Mouse (Mus musculus): ENCODE results near the gene Aqp1. TPM values are rescaled to one million over a fixed set of nuclear protein-coding genes. Genes with fewer than 3 reads are reported as not detected.

Gene Aqp1
- polyA plus RNA-seq, 1 experiment from 2014 or later, result 2.8 TPM

GRCm38 (mm10) chr6:55351712-55352111, 15.5 kb downstream of the Aqp1 start:
- 62% methylated on average over 7 of the region's 7 CpGs for WGBS
- no peaks in the 10 kb centered on the region for H3K9me3 ChIP-seq (ENCODE audit: control insufficient read depth, low read length)
- no peaks in the 10 kb centered on the region for H3K27me3 ChIP-seq (ENCODE audit: control insufficient read depth, insufficient read depth, low read length)
- H3K4me3 ChIP-seq (ENCODE audit: low read length), result no peak overlapping the region
- no peaks in the 10 kb centered on the region for H3K4me1 ChIP-seq (ENCODE audit: control insufficient read depth, insufficient read depth, low read length)
- no peak overlapping the region for H3K4me2 ChIP-seq (replicated peaks; ENCODE audit: low read depth, low read length)
- ATAC-seq (ENCODE audit: low FRiP score, low TSS enrichment), result no peak
- no peaks in the 10 kb centered on the region for H3K36me3 ChIP-seq (ENCODE audit: control insufficient read depth, insufficient read depth, low read length)
- H3K9ac ChIP-seq (ENCODE audit: low read depth, low read length), result no peak overlapping the region
- no peak overlapping the region for H3K27ac ChIP-seq (ENCODE audit: low read depth, low read length)

- Histone ChIP-seq H3K36me3 (ENCODE audit: control insufficient read depth, insufficient read depth, low read length) (no peaks in the 10 kb centered on the region), H3K4me1 (ENCODE audit: control insufficient read depth, insufficient read depth, low read length) (no peaks in the 10 kb centered on the region), H3K9me3 (ENCODE audit: control insufficient read depth, low read length) (no peaks in the 10 kb centered on the region), H3K9ac (ENCODE audit: low read depth, low read length) (no peak overlapping the region), H3K4me2 (replicated peaks; ENCODE audit: low read depth, low read length) (no peak overlapping the region), H3K27ac (ENCODE audit: low read depth, low read length) (no peak overlapping the region), H3K27me3 (ENCODE audit: control insufficient read depth, insufficient read depth, low read length) (no peaks in the 10 kb centered on the region), H3K4me3 (ENCODE audit: low read length) (no peak overlapping the region)
- no peak for ATAC-seq (ENCODE audit: low FRiP score, low TSS enrichment)
- WGBS, result 80% methylated on average over 12 of the region's 12 CpGs
Observed at GRCm38 (mm10) chr6:55353711-55354445, 17.6 kb downstream of the Aqp1 start.

- ATAC-seq (ENCODE audit: low FRiP score, low TSS enrichment), result no peak
- WGBS, result 75% methylated on average over 4 of the region's 4 CpGs
Observed at GRCm38 (mm10) chr6:55354456-55355117, 18.4 kb downstream of the Aqp1 start.

GRCm38 (mm10) chr6:55355575-55355974, 19.3 kb downstream of the Aqp1 start:
- H3K36me3 ChIP-seq (ENCODE audit: control insufficient read depth, insufficient read depth, low read length), result no peaks in the 10 kb centered on the region
- no peaks in the 10 kb centered on the region for H3K9me3 ChIP-seq (ENCODE audit: control insufficient read depth, low read length)
- no peaks in the 10 kb centered on the region for H3K27me3 ChIP-seq (ENCODE audit: control insufficient read depth, insufficient read depth, low read length)
- H3K9ac ChIP-seq (ENCODE audit: low read depth, low read length), result no peak overlapping the region
- H3K27ac ChIP-seq (ENCODE audit: low read depth, low read length), result no peak overlapping the region
- no peaks in the 10 kb centered on the region for H3K4me1 ChIP-seq (ENCODE audit: control insufficient read depth, insufficient read depth, low read length)
- ATAC-seq (ENCODE audit: low FRiP score, low TSS enrichment), result no peak
- H3K4me2 ChIP-seq (replicated peaks; ENCODE audit: low read depth, low read length), result no peak overlapping the region
- no peak overlapping the region for H3K4me3 ChIP-seq (ENCODE audit: low read length)
- 81% methylated on average over 7 of the region's 7 CpGs for WGBS

More at GRCm38 (mm10) chr6:55354456-55355117, 18.4 kb downstream of the Aqp1 start:
- Histone ChIP-seq H3K4me3 (ENCODE audit: low read length) (no peak overlapping the region), H3K9me3 (ENCODE audit: control insufficient read depth, low read length) (no peaks in the 10 kb centered on the region), H3K9ac (ENCODE audit: low read depth, low read length) (no peak overlapping the region), H3K4me2 (replicated peaks; ENCODE audit: low read depth, low read length) (no peak overlapping the region), H3K4me1 (ENCODE audit: control insufficient read depth, insufficient read depth, low read length) (no peaks in the 10 kb centered on the region), H3K27ac (ENCODE audit: low read depth, low read length) (no peak overlapping the region), H3K36me3 (ENCODE audit: control insufficient read depth, insufficient read depth, low read length) (no peaks in the 10 kb centered on the region), H3K27me3 (ENCODE audit: control insufficient read depth, insufficient read depth, low read length) (no peaks in the 10 kb centered on the region)

- Histone ChIP-seq H3K4me3 (ENCODE audit: low read length) (no peak overlapping the region), H3K36me3 (ENCODE audit: control insufficient read depth, insufficient read depth, low read length) (no peaks in the 10 kb centered on the region), H3K27ac (ENCODE audit: low read depth, low read length) (no peak overlapping the region), H3K9ac (ENCODE audit: low read depth, low read length) (no peak overlapping the region), H3K27me3 (ENCODE audit: control insufficient read depth, insufficient read depth, low read length) (no peaks in the 10 kb centered on the region), H3K9me3 (ENCODE audit: control insufficient read depth, low read length) (no peaks in the 10 kb centered on the region), H3K4me1 (ENCODE audit: control insufficient read depth, insufficient read depth, low read length) (no peaks in the 10 kb centered on the region), H3K4me2 (replicated peaks; ENCODE audit: low read depth, low read length) (no peak overlapping the region)
- 58% methylated on average over 5 of the region's 5 CpGs for WGBS
- ATAC-seq (ENCODE audit: low FRiP score, low TSS enrichment), result no peak
Observed at GRCm38 (mm10) chr6:55356017-55356703, 19.9 kb downstream of the Aqp1 start.

- no peaks in the 10 kb centered on the region for H3K27me3 ChIP-seq (ENCODE audit: control insufficient read depth, insufficient read depth, low read length)
- H3K4me1 ChIP-seq (ENCODE audit: control insufficient read depth, insufficient read depth, low read length), result no peaks in the 10 kb centered on the region
- 69% methylated on average over 5 of the region's 5 CpGs for WGBS
- no peak overlapping the region; the same call in 1 of the 2 replicates for H3K27ac ChIP-seq (ENCODE audit: low read depth, low read length)
- no peaks in the 10 kb centered on the region for H3K9me3 ChIP-seq (ENCODE audit: control insufficient read depth, low read length)
- ATAC-seq (ENCODE audit: low FRiP score, low TSS enrichment), result no peak; the same call in 1 of the 2 replicates
- H3K4me3 ChIP-seq (ENCODE audit: low read length), result no peak overlapping the region
- no peak overlapping the region for H3K9ac ChIP-seq (ENCODE audit: low read depth, low read length)
- H3K36me3 ChIP-seq (ENCODE audit: control insufficient read depth, insufficient read depth, low read length), result no peaks in the 10 kb centered on the region
- no peak overlapping the region for H3K4me2 ChIP-seq (replicated peaks; ENCODE audit: low read depth, low read length)
Observed at GRCm38 (mm10) chr6:55356976-55357635, 20.9 kb downstream of the Aqp1 start.

- Histone ChIP-seq H3K4me3 (ENCODE audit: low read length) (no peak overlapping the region), H3K9me3 (ENCODE audit: control insufficient read depth, low read length) (no peaks in the 10 kb centered on the region), H3K27ac (ENCODE audit: low read depth, low read length) (no peak overlapping the region; the same call in 1 of the 2 replicates), H3K4me2 (replicated peaks; ENCODE audit: low read depth, low read length) (no peak overlapping the region), H3K4me1 (ENCODE audit: control insufficient read depth, insufficient read depth, low read length) (no peaks in the 10 kb centered on the region), H3K27me3 (ENCODE audit: control insufficient read depth, insufficient read depth, low read length) (no peaks in the 10 kb centered on the region), H3K36me3 (ENCODE audit: control insufficient read depth, insufficient read depth, low read length) (no peaks in the 10 kb centered on the region), H3K9ac (ENCODE audit: low read depth, low read length) (no peak overlapping the region)
- 53% methylated on average over 6 of the region's 6 CpGs for WGBS
- peak; percentile 25; the same call in 1 of the 2 replicates for ATAC-seq (ENCODE audit: low FRiP score, low TSS enrichment)
Observed at GRCm38 (mm10) chr6:55357636-55358031, 21.4 kb downstream of the Aqp1 start.

GRCm38 (mm10) chr6:55358731-55359143, 22.5 kb downstream of the Aqp1 start:
- no peak overlapping the region for H3K4me2 ChIP-seq (replicated peaks; ENCODE audit: low read depth, low read length)
- H3K9me3 ChIP-seq (ENCODE audit: control insufficient read depth, low read length), result no peaks in the 10 kb centered on the region
- no peaks in the 10 kb centered on the region for H3K36me3 ChIP-seq (ENCODE audit: control insufficient read depth, insufficient read depth, low read length)
- no peak overlapping the region for H3K9ac ChIP-seq (ENCODE audit: low read depth, low read length)
- no peak overlapping the region for H3K4me3 ChIP-seq (ENCODE audit: low read length)
- H3K27ac ChIP-seq (ENCODE audit: low read depth, low read length), result no peak overlapping the region
- no peaks in the 10 kb centered on the region for H3K27me3 ChIP-seq (ENCODE audit: control insufficient read depth, insufficient read depth, low read length)
- no peaks in the 10 kb centered on the region for H3K4me1 ChIP-seq (ENCODE audit: control insufficient read depth, insufficient read depth, low read length)
- 30% methylated on average over 2 of the region's 2 CpGs for WGBS
- ATAC-seq (ENCODE audit: low FRiP score, low TSS enrichment), result no peak
